Mouse (Mus musculus) right cerebral cortex, postnatal 25 days (tissue): ENCODE measurements around the gene Sfrp4.

ENCODE experiments used
- DNase-seq: peaks from one replicate; pipeline ENCODE4 v3.0.0; 2022

Sfrp4 gene

DNA sequence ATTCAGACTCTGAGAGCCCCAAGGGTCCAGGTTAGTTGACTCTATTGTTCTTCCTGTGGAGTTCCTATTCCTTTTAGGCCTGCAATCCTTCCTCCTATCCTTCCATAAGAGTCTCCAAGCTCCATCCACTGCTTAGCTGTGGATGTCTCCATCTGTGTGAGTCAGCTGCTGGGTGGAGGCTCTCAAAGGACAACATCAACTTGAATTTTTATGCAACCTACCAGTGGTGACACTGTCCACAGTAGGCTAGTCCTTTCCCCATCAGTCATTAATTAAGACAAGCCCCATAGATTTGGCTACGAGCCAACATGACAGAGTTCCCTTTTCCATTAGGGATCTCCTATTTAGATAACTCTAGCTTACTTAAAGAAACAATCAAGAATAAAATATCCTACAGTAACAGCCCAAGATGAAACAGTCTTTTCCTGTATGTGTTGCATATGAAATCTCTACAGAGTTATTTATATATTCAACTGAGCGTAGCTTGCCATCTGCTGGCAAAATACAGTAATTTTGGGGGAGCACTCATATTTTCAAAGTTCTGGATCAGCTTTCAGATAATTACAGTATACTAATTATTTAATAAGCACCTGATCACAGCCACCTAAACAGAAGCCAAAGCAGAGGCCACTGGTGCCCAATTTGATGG lies 17.4 kb downstream of the Sfrp4 start:
- DNase-seq = no peak

DNA sequence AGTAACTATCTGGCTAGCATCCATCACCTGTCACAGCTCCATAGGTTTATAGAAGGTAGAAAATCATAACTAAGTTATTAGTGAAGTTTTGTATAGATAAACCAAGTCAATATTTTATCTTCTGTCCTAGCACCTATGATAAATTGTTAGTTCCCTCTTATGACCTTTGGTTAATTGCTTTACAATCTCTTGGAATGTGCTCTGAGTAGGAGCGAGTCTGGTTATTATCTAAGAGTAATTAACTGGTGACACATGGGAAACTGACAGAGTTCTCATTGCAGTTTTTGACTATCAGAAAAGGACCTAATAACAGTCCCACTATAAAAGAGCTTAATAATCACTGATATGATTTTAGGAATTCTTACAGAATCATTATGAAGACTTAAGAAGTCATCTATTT lies 20.6 kb downstream of the Sfrp4 start:
- no peak for DNase-seq

DNA sequence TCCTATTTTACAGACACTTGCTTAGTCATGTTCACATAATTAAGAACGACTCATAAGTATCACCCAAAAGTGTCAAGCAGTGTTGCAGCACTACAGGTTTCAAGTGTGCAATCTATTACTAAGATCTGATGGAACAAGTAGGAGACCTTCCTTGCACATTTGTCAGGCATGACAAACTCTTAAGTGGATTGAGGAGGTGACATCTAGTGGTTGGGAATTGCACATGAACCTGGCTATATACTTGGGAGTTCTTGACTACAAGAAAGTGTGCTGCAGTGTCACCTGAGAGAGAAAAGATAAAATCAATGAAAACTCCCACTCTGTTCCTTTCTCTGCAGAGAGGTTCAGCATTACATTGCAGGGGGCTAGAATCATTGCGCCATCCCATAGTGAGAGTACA lies 21.3 kb downstream of the Sfrp4 start:
- no peak for DNase-seq

DNA sequence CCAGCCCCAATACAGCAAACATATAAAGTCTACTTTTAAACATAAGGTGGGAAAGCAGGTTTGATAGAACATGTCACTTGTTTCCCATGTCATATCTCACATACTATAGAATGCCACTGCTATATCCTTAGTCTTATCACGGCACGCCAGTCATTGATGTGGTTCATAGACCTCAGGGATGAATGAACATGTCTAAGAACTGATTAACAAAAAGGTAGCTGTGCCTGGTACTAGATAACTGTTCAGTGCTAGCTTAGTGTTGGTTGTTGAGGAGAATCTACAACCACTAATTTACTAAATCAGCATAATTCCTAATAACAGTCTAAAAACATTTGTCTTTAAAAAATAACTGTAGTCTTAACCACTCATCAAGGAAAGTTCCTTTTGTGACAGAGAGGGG lies 26.9 kb downstream of the Sfrp4 start:
- no peak for DNase-seq

DNA sequence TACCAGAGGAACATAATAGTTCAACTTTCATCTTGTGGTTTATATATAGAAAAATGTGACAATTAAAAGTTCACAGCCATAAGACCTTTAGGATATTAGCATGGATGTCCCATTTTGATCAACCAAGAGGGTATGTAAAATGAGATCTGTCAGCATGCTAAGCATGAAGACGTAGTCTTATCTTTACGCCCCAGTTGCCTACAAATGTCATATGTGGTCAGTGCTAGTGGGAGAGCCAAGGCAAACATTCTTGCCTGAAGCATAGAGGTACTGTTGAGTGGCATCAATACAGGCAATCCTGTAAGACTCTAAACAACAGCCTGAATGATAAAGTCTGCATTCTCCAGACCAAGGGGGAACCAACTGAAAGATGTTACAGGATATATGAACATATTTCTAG lies 29.5 kb downstream of the Sfrp4 start:
- no peak for DNase-seq

DNA sequence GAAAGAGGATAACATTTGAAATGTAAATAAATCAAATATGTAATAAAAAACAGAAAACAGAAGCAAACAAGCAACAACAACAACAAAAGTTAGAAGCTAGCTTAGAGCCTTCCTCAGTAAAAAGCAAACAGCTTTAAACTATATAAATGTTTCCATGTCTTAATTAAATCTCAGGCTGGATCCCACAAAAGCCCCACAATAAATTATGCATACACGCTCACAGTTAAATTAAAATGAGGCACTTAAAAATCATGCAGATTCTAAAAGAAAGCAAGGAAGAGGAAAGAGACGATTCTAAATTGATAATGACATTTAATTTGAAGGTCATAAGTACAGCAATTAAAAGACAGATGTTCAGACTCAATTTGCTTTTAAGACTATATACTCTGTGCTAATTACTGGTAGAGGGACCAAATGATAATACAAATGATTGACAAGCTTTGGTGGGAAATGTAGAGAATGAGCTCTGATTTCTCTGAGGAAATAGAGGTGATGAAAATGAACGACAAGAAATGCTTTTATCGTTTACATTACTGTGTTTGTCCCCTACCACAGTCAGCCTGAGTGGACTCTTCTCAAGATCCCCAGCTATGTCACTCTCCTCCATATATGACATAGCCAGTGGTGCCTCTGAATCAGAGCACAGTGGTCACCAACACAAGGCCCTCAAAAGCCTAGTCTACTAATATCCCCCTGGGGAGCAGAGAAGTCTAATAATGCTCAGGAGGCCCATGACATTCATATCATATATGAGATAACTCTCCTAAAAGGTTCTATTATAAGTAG lies 45.6 kb downstream of the Sfrp4 start:
- no peak for DNase-seq

DNA sequence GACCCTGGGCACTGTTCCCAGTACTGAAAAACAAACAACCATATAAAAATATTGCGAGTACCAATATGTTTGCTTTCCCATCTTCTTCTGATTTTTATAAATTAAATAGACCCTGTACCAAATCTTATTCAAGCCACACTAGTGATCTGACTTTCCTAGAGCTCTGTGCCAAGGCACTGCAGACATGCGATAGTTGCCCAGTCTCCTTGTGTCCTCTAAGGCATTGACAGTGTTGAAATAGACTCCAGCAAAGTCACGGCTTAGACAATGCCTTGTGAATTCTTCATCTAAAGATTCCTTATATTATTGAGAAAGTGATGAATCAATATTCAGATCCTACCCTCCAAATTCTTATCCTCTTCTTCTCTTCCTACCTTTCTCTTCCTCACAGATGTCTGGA lies 51.1 kb downstream of the Sfrp4 start:
- no peak for DNase-seq

DNA sequence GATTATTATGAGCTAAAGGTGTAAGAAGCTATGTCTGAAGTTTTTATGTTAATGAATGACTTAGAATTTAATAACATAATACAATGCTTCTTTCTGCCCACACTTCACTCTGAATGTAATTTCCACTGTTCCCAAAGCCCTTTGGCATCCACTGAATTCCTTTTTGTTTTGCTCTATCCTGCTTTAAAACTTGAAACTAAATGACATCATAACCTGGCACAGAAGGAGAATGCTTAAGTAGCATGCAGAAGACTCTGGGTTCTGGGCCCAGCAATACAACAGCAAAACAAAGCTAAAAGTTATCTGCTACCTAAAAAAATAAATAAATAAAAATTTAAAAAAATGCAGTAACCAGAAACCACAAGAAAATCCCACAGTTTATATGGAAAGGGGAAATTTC lies 51.7 kb downstream of the Sfrp4 start:
- DNase-seq = no peak
